Mouse (Mus musculus) neural tube, embryonic 12.5 days (tissue): ENCODE measurements around the gene Gpr63. TPM values are rescaled to one million over a fixed set of nuclear protein-coding genes. Genes with fewer than 3 reads are reported as not detected.
"Not testable (repeated sequence)": the region's sequence is repeated elsewhere in the genome, so short reads cannot be mapped to it uniquely, and the experiment has no call there.

Experiments
- ATAC-seq: fragments of 200-750 bp; cut with Nextera tagmentation; 2 replicates; pipeline ENCODE4 v1.8.0; 2017; ENCODE audit warnings: low read depth, mild to moderate bottlenecking, moderate TSS enrichment, moderate library complexity; ENCODE audit not compliant: low FRiP score
- H3K27ac ChIP-seq: fragments of 300-500 bp; sonication (generic); 2 replicates; pipeline ENCODE4 v1.5.1; 2016
- H3K27me3 ChIP-seq: fragments of 300-500 bp; sonication (generic); replicated peaks from 2 replicates; pipeline ENCODE4 v1.6.1; 2016; ENCODE audit warnings: mild to moderate bottlenecking
- H3K36me3 ChIP-seq: fragments of 300-500 bp; sonication (generic); 2 replicates; pipeline ENCODE4 v1.6.1; 2016; ENCODE audit warnings: mild to moderate bottlenecking
- H3K4me1 ChIP-seq: fragments of 300-500 bp; sonication (generic); 2 replicates; pipeline ENCODE4 v1.6.1; 2016
- H3K4me2 ChIP-seq: fragments of 300-500 bp; sonication (generic); replicated peaks from 2 replicates; pipeline ENCODE4 v1.6.1; 2016; ENCODE audit warnings: mild to moderate bottlenecking
- H3K4me3 ChIP-seq: fragments of 300-500 bp; sonication (generic); 2 replicates; pipeline ENCODE4 v1.5.1; 2016
- H3K9ac ChIP-seq: fragments of 300-500 bp; sonication (generic); 2 replicates; pipeline ENCODE4 v1.6.1; 2016; ENCODE audit warnings: mild to moderate bottlenecking
- H3K9me3 ChIP-seq: fragments of 300-500 bp; sonication (generic); 2 replicates; pipeline ENCODE4 v1.6.1; 2016; ENCODE audit warnings: mild to moderate bottlenecking
- WGBS: fragments of 180-500 bp; shearing (Covaris S2); methylation state at CpG from one replicate; pipeline ENCODE4 v1.1.7; 2016; 5-methylcytosine and 5-hydroxymethylcytosine counted together
- polyA plus RNA-seq: library from polyadenylated mRNA; unstranded; fragments of >200 nt; fragmentation: Nextera tagmentation; extraction: Ambion mirVana; gene quantifications from 2 replicates; pipeline ENCODE4 v1.2.1, GENCODE M21; 2016

Gene Gpr63
- polyA plus RNA-seq = 1.4 and 2.2 TPM in 2 replicates

GRCm38 (mm10) chr4:24966299-24966991 lies at the start of gene Gpr63:
Gene Gpr63, plus strand, starts transcription at chr4:24966407.
- H3K4me1 ChIP-seq = no peaks in the 10 kb centered on the region; the same call in 1 of the 2 replicates
- peak within 1 kb of the TSS; percentile 67 for H3K4me2 ChIP-seq
- H3K9me3 ChIP-seq = no peaks in the 10 kb centered on the region
- H3K27ac ChIP-seq = peak within 1 kb of the TSS; percentile 75
- H3K36me3 ChIP-seq = no peaks in the 10 kb centered on the region
- peak within 1 kb of the TSS; percentile 88 for H3K9ac ChIP-seq
- no peaks in the 10 kb centered on the region for H3K27me3 ChIP-seq
- WGBS = under 1% methylated on average over 74 of the region's 78 CpGs
- ATAC-seq = peak; percentile 96
- peak within 1 kb of the TSS; percentile 75 for H3K4me3 ChIP-seq

GRCm38 (mm10) chr4:24920006-24920577 lies 46.1 kb upstream of the Gpr63 start:
- Histone ChIP-seq H3K27ac (no peak overlapping the region), H3K36me3 (no peaks in the 10 kb centered on the region), H3K4me1 (no peaks in the 10 kb centered on the region), H3K4me2 (no peak overlapping the region), H3K9me3 (no peaks in the 10 kb centered on the region), H3K27me3 (no peaks in the 10 kb centered on the region), H3K9ac (no peak overlapping the region), H3K4me3 (no peak overlapping the region)
- no peak for ATAC-seq
- WGBS = 85% methylated on average over 5 of the region's 5 CpGs

GRCm38 (mm10) chr4:24924726-24925125 lies 41.5 kb upstream of the Gpr63 start:
- Histone ChIP-seq H3K9ac (no peak overlapping the region), H3K4me3 (no peak overlapping the region), H3K27me3 (no peaks in the 10 kb centered on the region), H3K4me1 (no peaks in the 10 kb centered on the region), H3K4me2 (no peak overlapping the region), H3K27ac (no peak overlapping the region), H3K9me3 (no peaks in the 10 kb centered on the region), H3K36me3 (no peaks in the 10 kb centered on the region)
- 82% methylated on average over 2 of the region's 2 CpGs for WGBS
- no peak for ATAC-seq

- WGBS = 82% methylated on average over 5 of the region's 5 CpGs
- H3K27ac ChIP-seq = no peak overlapping the region
- ATAC-seq = 0 out of 2 replicates have a peak, but pooled peaks have one; percentile 37
These were observed 37.9 kb upstream of the Gpr63 start for GRCm38 (mm10) chr4:24928260-24928780.

GRCm38 (mm10) chr4:24928926-24929325 lies 37.3 kb upstream of the Gpr63 start:
- Histone ChIP-seq H3K27ac (no peak overlapping the region), H3K4me3 (no peak overlapping the region), H3K9ac (no peak overlapping the region), H3K27me3 (no peaks in the 10 kb centered on the region), H3K9me3 (no peaks in the 10 kb centered on the region), H3K4me2 (no peak overlapping the region), H3K4me1 (no peaks in the 10 kb centered on the region), H3K36me3 (no peaks in the 10 kb centered on the region)
- no peak for ATAC-seq
- WGBS = 90% methylated on average over 5 of the region's 5 CpGs

More at GRCm38 (mm10) chr4:24928260-24928780, 37.9 kb upstream of the Gpr63 start:
- no peak overlapping the region for H3K4me3 ChIP-seq
- no peak overlapping the region for H3K9ac ChIP-seq
- no peaks in the 10 kb centered on the region for H3K27me3 ChIP-seq
- H3K36me3 ChIP-seq = no peaks in the 10 kb centered on the region
- no peaks in the 10 kb centered on the region for H3K9me3 ChIP-seq
- H3K4me1 ChIP-seq = no peaks in the 10 kb centered on the region
- H3K4me2 ChIP-seq = no peak overlapping the region

- no peaks in the 10 kb centered on the region for H3K27me3 ChIP-seq
- no peaks in the 10 kb centered on the region for H3K4me1 ChIP-seq
- no peak overlapping the region for H3K4me3 ChIP-seq
- H3K27ac ChIP-seq = no peak overlapping the region
- WGBS = 71% methylated on average over 6 of the region's 6 CpGs
- H3K4me2 ChIP-seq = no peak overlapping the region
- no peaks in the 10 kb centered on the region for H3K36me3 ChIP-seq
- no peaks in the 10 kb centered on the region for H3K9me3 ChIP-seq
- ATAC-seq = no peak
- no peak overlapping the region for H3K9ac ChIP-seq
These were observed 23.3 kb upstream of the Gpr63 start for GRCm38 (mm10) chr4:24942728-24943424.

GRCm38 (mm10) chr4:24965918-24966298 lies 299 bp upstream of the Gpr63 start:
- no peaks in the 10 kb centered on the region for H3K27me3 ChIP-seq
- no peaks in the 10 kb centered on the region; the same call in 1 of the 2 replicates for H3K4me1 ChIP-seq
- H3K36me3 ChIP-seq = no peaks in the 10 kb centered on the region
- WGBS = 8% methylated on average over 8 of the region's 8 CpGs
- peak overlapping the region; percentile 67 for H3K4me2 ChIP-seq
- H3K9ac ChIP-seq = peak overlapping the region; percentile 88
- no peak; the same call in 1 of the 2 replicates for ATAC-seq
- H3K4me3 ChIP-seq = peak overlapping the region; percentile 75
- H3K27ac ChIP-seq = 0 out of 2 replicates have a peak overlapping the region, but pooled peaks have one; percentile 75
- no peaks in the 10 kb centered on the region for H3K9me3 ChIP-seq

- peak overlapping the region; percentile 67 for H3K4me2 ChIP-seq
- H3K27ac ChIP-seq = no peak overlapping the region
- H3K9me3 ChIP-seq = no peaks in the 10 kb centered on the region
- peak overlapping the region; percentile 75 for H3K4me3 ChIP-seq
- WGBS = 22% methylated on average over 7 of the region's 7 CpGs
- H3K36me3 ChIP-seq = no peaks in the 10 kb centered on the region
- no peaks in the 10 kb centered on the region; the same call in 1 of the 2 replicates for H3K4me1 ChIP-seq
- H3K9ac ChIP-seq = no peak overlapping the region; the same call in 1 of the 2 replicates
- no peaks in the 10 kb centered on the region for H3K27me3 ChIP-seq
- 0 out of 2 replicates have a peak, but pooled peaks have one; percentile 11 for ATAC-seq
These were observed 1.0 kb downstream of the Gpr63 start for GRCm38 (mm10) chr4:24967251-24967650.

- Histone ChIP-seq H3K27me3 (no peaks in the 10 kb centered on the region), H3K9me3 (no peaks in the 10 kb centered on the region), H3K4me3 (no peak overlapping the region), H3K36me3 (no peaks in the 10 kb centered on the region), H3K4me1 (no peaks in the 10 kb centered on the region), H3K27ac (no peak overlapping the region), H3K9ac (no peak overlapping the region), H3K4me2 (no peak overlapping the region)
- 47% methylated on average over 4 of the region's 4 CpGs for WGBS
- no peak for ATAC-seq
These were observed 12.4 kb downstream of the Gpr63 start for GRCm38 (mm10) chr4:24978589-24978988.

GRCm38 (mm10) chr4:24985612-24986011 lies 19.4 kb downstream of the Gpr63 start:
- no peaks in the 10 kb centered on the region for H3K4me1 ChIP-seq
- ATAC-seq = no peak
- H3K27me3 ChIP-seq = no peaks in the 10 kb centered on the region
- H3K4me2 ChIP-seq = no peak overlapping the region
- H3K9me3 ChIP-seq = no peaks in the 10 kb centered on the region
- no peak overlapping the region for H3K4me3 ChIP-seq
- no peak overlapping the region for H3K9ac ChIP-seq
- H3K27ac ChIP-seq = no peak overlapping the region
- no peaks in the 10 kb centered on the region for H3K36me3 ChIP-seq
- 96% methylated on average over 5 of the region's 5 CpGs for WGBS

GRCm38 (mm10) chr4:24991475-24991874 lies 25.3 kb downstream of the Gpr63 start:
- Histone ChIP-seq H3K9me3 (no peaks in the 10 kb centered on the region), H3K4me1 (no peaks in the 10 kb centered on the region), H3K27me3 (no peaks in the 10 kb centered on the region), H3K36me3 (no peaks in the 10 kb centered on the region), H3K4me2 (no peak overlapping the region), H3K4me3 (no peak overlapping the region), H3K9ac (no peak overlapping the region), H3K27ac (no peak overlapping the region)
- 99% methylated on average over 2 of the region's 2 CpGs for WGBS
- ATAC-seq = no peak

GRCm38 (mm10) chr4:25009328-25009727 lies 43.1 kb downstream of the Gpr63 start:
- H3K36me3 ChIP-seq = peaks cover 14% of the 10 kb centered on the region
- ATAC-seq, H3K27ac ChIP-seq, H3K4me3 ChIP-seq, H3K9ac ChIP-seq, H3K4me2 ChIP-seq, H3K4me1 ChIP-seq, H3K27me3 ChIP-seq, H3K9me3 ChIP-seq: not testable (repeated sequence)
- WGBS = 85% methylated on average over 8 of the region's 8 CpGs
